Mouse (Mus musculus): ENCODE results near the gene Ror1.
A peak's percentile ranks its signal among the peaks of the same experiment; 100 is the strongest.

Ror1 gene

GRCm38 (mm10) chr4:100116366-100116765 lies 20.8 kb downstream of the Ror1 start:
- DNase-seq (ENCODE audit: low spot score in 2 of 2) = no peak

GRCm38 (mm10) chr4:100118676-100119075 lies 23.1 kb downstream of the Ror1 start:
- DNase-seq (ENCODE audit: low spot score in 2 of 2) = no peak

GRCm38 (mm10) chr4:100119431-100119830 lies 23.8 kb downstream of the Ror1 start:
- no peak for DNase-seq (ENCODE audit: low spot score in 2 of 2)

- no peak for DNase-seq (ENCODE audit: low spot score in 2 of 2)
Observed at GRCm38 (mm10) chr4:100120547-100120946, 25.0 kb downstream of the Ror1 start.

GRCm38 (mm10) chr4:100122436-100122835 lies 26.8 kb downstream of the Ror1 start:
- DNase-seq (ENCODE audit: low spot score in 2 of 2) = no peak

GRCm38 (mm10) chr4:100123519-100123918 lies 27.9 kb downstream of the Ror1 start:
- DNase-seq (ENCODE audit: low spot score in 2 of 2) = no peak

- DNase-seq (ENCODE audit: low spot score in 2 of 2) = no peak
Observed at GRCm38 (mm10) chr4:100124056-100124455, 28.5 kb downstream of the Ror1 start.

GRCm38 (mm10) chr4:100124935-100125334 lies 29.3 kb downstream of the Ror1 start:
- DNase-seq (ENCODE audit: low spot score in 2 of 2) = no peak

GRCm38 (mm10) chr4:100126531-100127310 lies 31.1 kb downstream of the Ror1 start:
- no peak for DNase-seq (ENCODE audit: low spot score in 2 of 2)

GRCm38 (mm10) chr4:100128026-100128922 lies 32.7 kb downstream of the Ror1 start:
- no peak for DNase-seq (ENCODE audit: low spot score in 2 of 2)

GRCm38 (mm10) chr4:100129201-100129600 lies 33.6 kb downstream of the Ror1 start:
- no peak for DNase-seq (ENCODE audit: low spot score in 2 of 2)

GRCm38 (mm10) chr4:100130771-100131475 lies 35.3 kb downstream of the Ror1 start:
- DNase-seq (ENCODE audit: low spot score in 2 of 2) = peak in 1 of 2 experiments; percentile 15

GRCm38 (mm10) chr4:100131488-100131887 lies 35.9 kb downstream of the Ror1 start:
- no peak for DNase-seq (ENCODE audit: low spot score in 2 of 2)

GRCm38 (mm10) chr4:100132261-100132660 lies 36.7 kb downstream of the Ror1 start:
- no peak for DNase-seq (ENCODE audit: low spot score in 2 of 2)

- DNase-seq (ENCODE audit: low spot score in 2 of 2) = no peak
Observed at GRCm38 (mm10) chr4:100136046-100136445, 40.5 kb downstream of the Ror1 start.

- no peak for DNase-seq (ENCODE audit: low spot score in 2 of 2)
Observed at GRCm38 (mm10) chr4:100137102-100137835, 41.7 kb downstream of the Ror1 start.

GRCm38 (mm10) chr4:100141626-100142025 lies 46.0 kb downstream of the Ror1 start:
- no peak for DNase-seq (ENCODE audit: low spot score in 2 of 2)

GRCm38 (mm10) chr4:100144744-100145143 lies 49.2 kb downstream of the Ror1 start:
- DNase-seq (ENCODE audit: low spot score in 2 of 2) = no peak

- DNase-seq (ENCODE audit: low spot score in 2 of 2) = no peak
Observed at GRCm38 (mm10) chr4:100150797-100151196, 55.2 kb downstream of the Ror1 start.

- DNase-seq (ENCODE audit: low spot score in 2 of 2) = no peak
Observed at GRCm38 (mm10) chr4:100154560-100155130, 59.1 kb downstream of the Ror1 start.

GRCm38 (mm10) chr4:100155731-100156130 lies 60.1 kb downstream of the Ror1 start:
- no peak for DNase-seq (ENCODE audit: low spot score in 2 of 2)
